Mouse (Mus musculus) gastrocnemius, postnatal 14 days (tissue): ENCODE measurements at regions not wholly inside any gene's neighbourhood (a gene's known extent, or its start where the extent isn't known, plus 50 kb on each side); places are given as distances from the start of the nearest gene placed in this dataset.

Experiments
- DNase-seq: peaks from one replicate; pipeline ENCODE4 v3.0.0; 2021; ENCODE audit warnings: mixed read lengths
- intact Hi-C: fragments of 180-260 bp; cut with DNase I; formaldehyde crosslinking; loops from one replicate; pipeline ENCODE4 v1.15.1; 2025; ENCODE audit warnings: low total_unique reads

- DNase-seq, result no peak
- intact Hi-C loops, result no loop called here
Measured at GRCm38 (mm10) chr12:54261426-54261825, 57.8 kb upstream of the Egln3 start.

- no peak for DNase-seq
- intact Hi-C loops, result no loop called here
Measured at GRCm38 (mm10) chr12:54260502-54260901, 56.8 kb upstream of the Egln3 start.

GRCm38 (mm10) chr12:54257776-54258433 lies 54.2 kb upstream of the Egln3 start:
- intact Hi-C loops, result no loop called here
- DNase-seq, result no peak

- DNase-seq, result no peak
Measured at GRCm38 (mm10) chr12:54256506-54257128, 53.0 kb upstream of the Egln3 start.

More at GRCm38 (mm10) chr12:54256506-54257128, 53.0 kb upstream of the Egln3 start:
- intact Hi-C loops, result no loop called here
